Mouse (Mus musculus): Measurements from ENCODE around the gene Slc25a42.
A peak's percentile ranks its signal among the peaks of the same experiment; 100 is the strongest.
"Not testable (repeated sequence)": the region's sequence is repeated elsewhere in the genome, so short reads cannot be mapped to it uniquely, and the experiment has no call there.

Slc25a42 gene

GRCm38 (mm10) chr8:70212112-70213055 lies at the start of gene Slc25a42:
TSS of gene Slc25a42 (minus strand) at chr8:70212305.
- peak; percentile 98 to 99 for DNase-seq (ENCODE audit: low spot score in 2 of 2)

DNA sequence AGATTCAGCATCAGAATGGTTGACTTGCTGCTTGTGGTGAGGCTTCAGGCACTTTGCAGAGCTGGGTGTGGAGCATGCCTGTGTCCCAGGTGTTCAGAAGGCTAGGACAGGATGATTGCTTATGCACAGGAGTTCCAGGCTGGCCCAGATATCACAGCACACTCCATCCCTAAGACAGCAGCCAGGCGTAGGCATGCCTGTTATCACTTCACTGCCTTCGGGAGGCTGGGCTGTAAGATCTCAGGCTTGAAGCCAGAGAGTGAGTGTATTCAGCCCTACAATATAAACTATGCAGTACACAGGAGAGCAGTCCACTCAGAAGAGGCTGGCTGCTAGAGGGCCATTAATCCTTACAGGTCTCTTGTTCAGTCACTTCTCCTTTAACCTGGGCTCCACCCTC lies 46.9 kb upstream of the Slc25a42 start:
- no peak for DNase-seq (ENCODE audit: low spot score in 2 of 2)

- no peak for DNase-seq (ENCODE audit: low spot score in 2 of 2)
These were observed 46.5 kb upstream of the Slc25a42 start for GRCm38 (mm10) chr8:70258600-70258999.

DNA sequence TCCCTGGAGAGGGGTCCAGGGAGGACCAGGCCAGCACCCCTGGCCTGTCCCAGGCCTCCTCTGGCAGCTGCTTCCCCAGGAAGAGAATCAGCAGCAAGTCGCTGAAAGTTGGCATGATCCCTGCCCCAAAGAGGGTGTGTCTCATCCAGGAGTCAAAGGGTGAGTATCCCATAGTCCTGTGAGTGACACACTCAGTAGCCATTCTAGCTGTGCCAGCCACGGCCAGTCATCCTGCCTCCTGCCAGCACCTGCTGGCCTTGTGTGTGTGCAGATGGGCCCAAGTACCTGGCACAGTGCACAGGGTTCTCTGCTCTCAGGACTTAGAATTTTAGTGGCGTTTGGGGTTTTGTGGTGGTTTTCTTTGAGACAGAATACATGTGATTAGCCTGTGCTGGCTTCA lies 45.4 kb upstream of the Slc25a42 start:
- no peak for DNase-seq (ENCODE audit: low spot score in 2 of 2)

DNA sequence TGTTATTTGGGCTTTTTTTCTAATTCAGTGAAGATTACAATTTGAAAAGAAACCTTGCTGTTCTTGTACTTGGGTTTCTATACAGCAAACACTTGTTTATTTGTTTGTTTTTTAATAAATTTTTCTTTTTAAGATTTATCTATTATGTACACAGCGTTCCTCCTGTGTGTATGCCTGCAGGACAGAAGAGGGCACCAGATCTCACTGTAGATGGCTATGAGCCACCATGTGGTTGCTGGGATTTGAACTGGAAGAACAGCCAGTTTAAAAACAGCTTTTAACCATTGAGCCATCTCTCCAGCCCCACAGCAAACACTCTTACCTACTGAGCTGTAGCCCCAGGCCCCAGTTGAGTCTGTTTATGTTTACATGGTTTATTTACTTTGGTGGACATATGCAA lies 42.5 kb upstream of the Slc25a42 start:
- no peak for DNase-seq (ENCODE audit: low spot score in 2 of 2)

- no peak for DNase-seq (ENCODE audit: low spot score in 2 of 2)
These were observed 35.7 kb upstream of the Slc25a42 start for GRCm38 (mm10) chr8:70247841-70248240.

DNA sequence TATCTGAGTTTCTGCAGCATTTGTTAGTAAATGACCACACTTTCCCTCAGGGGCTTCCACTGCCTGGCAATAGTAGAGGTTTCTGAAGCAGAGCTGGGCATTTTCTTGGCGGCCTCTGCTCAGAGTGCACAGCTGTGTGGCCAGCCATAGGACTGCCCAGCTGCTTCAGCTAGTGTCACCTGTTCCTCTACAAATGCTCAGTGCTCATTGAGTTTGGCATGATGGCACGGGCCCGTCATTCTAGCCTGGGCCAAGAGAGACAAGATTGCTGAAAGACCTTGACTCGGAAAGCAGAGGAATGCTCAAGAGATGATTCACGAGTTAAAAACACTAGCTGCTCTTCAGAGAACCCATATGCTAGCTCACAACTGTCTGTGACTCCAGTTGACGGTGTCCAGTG lies 34.5 kb upstream of the Slc25a42 start:
- no peak for DNase-seq (ENCODE audit: low spot score in 2 of 2)

DNA sequence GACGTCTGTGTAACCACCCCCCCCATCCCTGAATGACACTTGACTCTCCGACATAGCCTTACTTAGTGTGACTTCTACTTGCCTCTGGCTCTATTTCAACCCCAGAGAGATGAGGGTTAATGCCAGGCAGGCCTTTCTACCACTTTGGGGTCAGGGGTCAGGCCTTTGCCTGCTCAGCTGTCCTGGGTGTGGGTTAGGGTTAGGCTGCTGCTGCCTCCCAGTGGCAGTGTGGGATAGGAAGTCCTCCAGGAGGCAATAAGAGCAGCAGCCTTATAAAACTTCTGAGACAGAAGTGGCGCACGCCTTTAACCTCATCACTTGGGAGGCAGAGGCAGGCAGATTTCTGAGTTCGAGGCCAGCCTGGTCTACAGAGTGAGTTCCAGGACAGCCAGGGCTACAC lies 28.5 kb upstream of the Slc25a42 start:
- no peak for DNase-seq (ENCODE audit: low spot score in 2 of 2)

DNA sequence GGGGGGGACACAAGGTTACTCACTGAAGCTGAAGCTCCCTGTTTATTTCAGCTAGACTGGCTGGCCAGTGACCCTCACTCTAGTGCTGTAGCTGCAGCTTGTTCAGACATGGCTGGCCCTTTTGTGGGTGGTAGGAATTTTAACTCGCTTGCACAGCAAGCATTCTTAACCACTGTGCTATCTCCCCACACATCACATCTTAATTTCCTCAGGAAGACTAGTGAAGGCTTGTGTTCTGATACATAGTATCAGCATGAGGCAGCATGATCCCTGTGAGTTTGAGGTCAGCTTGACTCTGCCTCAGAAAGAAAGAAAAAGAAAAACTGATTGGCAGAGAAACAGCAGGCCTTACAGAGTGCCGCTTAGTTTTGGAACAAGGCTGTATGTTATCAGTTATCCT lies 25.7 kb upstream of the Slc25a42 start:
- no peak for DNase-seq (ENCODE audit: low spot score in 2 of 2)

GRCm38 (mm10) chr8:70234781-70235128 lies 22.6 kb upstream of the Slc25a42 start:
- no peak for DNase-seq (ENCODE audit: low spot score in 2 of 2)

DNA sequence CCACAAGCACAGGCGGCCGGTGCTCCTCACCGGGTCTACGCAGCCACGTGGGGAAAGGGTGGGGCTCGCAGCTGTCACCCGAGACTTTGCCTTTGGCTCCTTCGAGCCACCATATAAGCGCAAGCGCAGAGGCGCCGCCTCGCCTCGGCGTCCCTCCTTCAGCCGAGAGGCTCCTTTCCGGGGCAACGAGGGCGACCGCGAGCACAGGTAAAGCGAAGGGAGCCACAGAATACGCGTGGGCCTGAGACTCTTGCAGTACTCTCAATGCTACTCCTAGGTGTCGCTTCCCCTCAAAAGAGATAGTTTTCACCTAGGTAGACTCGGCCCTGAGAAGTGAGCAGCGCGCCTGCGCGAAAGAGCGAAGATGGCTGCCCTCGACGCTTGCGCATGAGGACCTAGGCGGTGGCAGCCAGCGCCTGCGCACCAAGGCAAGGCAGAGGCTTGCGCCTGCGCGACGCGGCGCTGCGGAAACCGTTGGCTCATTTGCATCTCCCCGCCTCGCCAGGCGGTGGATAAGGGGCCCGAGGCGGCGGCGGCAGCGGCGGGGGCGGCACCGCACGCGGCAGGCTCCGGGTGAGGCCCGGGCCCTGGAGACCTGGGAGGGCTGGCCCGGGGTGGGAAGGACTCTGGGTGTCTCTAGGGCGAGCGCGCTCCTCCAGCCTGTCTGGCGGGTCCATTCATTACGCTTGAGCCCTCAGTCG lies 22.1 kb upstream of the Slc25a42 start, which contains the start of the genes Sugp2 and Armc6:
Sugp2 (plus strand) TSS at position 147 of the 701 bp plus-strand sequence.
Armc6 (minus strand) TSS at position 387 of the 701 bp plus-strand sequence.
- DNase-seq (ENCODE audit: low spot score in 2 of 2): peak; percentile 93 to 96

DNA sequence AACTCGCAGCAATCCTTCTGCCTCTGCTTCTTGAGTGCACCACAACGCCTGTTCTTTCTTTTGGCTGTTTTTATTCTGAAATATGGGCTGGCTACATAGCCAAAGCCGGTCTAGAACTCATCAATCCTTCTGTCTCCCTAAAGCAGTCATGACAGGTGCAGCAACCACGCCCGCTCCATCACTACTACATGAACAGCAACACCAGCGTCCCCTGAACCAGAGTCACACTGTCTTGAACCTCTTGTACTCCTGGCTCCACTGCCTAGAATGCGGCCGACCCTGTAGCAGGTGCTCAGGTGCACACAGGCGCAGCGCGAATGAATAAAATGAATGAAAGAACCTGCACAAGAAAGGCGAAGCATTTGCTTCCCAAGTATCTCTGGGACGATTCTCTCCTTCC lies 21.5 kb upstream of the Slc25a42 start:
- peak; percentile 21 to 22 for DNase-seq (ENCODE audit: low spot score in 2 of 2)

- no peak for DNase-seq (ENCODE audit: low spot score in 2 of 2)
These were observed 18.7 kb upstream of the Slc25a42 start for GRCm38 (mm10) chr8:70230837-70231236.

- DNase-seq (ENCODE audit: low spot score in 2 of 2): no peak
These were observed 15.9 kb upstream of the Slc25a42 start for GRCm38 (mm10) chr8:70227997-70228396.

- peak in 1 of 2 experiments; percentile 38 for DNase-seq (ENCODE audit: low spot score in 2 of 2)
These were observed 11.2 kb upstream of the Slc25a42 start for GRCm38 (mm10) chr8:70223341-70223740.

GRCm38 (mm10) chr8:70222041-70222440 lies 9.9 kb upstream of the Slc25a42 start:
- DNase-seq (ENCODE audit: low spot score in 2 of 2): no peak

- DNase-seq (ENCODE audit: low spot score in 2 of 2): no peak
These were observed 8.8 kb upstream of the Slc25a42 start for GRCm38 (mm10) chr8:70220911-70221310.

- DNase-seq (ENCODE audit: low spot score in 2 of 2): no peak
These were observed 8.2 kb upstream of the Slc25a42 start for GRCm38 (mm10) chr8:70220236-70220840.

GRCm38 (mm10) chr8:70219107-70219684 lies 7.1 kb upstream of the Slc25a42 start:
- no peak for DNase-seq (ENCODE audit: low spot score in 2 of 2)

DNA sequence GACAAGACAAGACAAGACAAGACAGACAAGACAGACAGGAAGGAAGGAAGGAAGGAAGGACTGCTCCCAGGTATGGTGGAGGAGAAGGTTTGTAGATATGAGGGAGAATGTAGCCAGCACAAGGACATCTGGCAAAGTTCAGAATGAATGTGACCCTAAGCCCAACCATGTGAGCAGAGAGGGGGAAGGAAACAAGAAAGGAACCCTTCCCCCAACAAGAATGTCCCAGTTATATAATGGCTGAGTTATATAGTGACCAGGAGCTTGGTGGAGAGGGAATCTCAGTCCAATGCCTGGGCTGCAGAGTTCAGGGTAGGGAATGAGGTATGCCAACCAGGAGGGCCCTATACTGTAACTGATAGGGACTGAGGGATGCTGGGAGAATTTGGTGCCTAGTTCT lies 5.3 kb upstream of the Slc25a42 start:
- no peak for DNase-seq (ENCODE audit: low spot score in 2 of 2)

GRCm38 (mm10) chr8:70216566-70216965 lies 4.5 kb upstream of the Slc25a42 start:
- DNase-seq (ENCODE audit: low spot score in 2 of 2): peak; percentile 56 to 68

DNA sequence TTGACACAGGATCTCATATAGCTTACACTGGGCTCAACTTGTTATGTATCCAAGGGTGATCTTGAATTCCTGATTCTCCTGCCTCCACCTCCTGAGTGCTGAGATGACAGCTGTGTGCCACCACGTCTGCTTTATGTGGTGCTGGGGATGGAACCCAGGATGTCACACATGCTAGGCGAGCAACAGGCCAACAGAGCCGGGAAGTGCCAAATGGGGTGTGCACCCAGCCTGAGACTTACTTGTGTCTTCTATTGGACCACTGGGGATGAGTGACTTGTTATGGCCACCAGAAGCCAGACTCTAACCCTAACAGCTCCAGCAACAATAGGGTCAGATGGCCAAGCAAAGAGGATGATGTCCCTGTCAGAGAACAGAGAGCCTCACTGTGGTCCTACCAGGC lies 4.1 kb upstream of the Slc25a42 start:
- not testable (repeated sequence) for DNase-seq (ENCODE audit: low spot score in 2 of 2)

All from right cerebral cortex, adult 2 months (tissue).